Comparison of ENCODE assay signal across 8 mouse cellular contexts in the genomic region with DNA sequence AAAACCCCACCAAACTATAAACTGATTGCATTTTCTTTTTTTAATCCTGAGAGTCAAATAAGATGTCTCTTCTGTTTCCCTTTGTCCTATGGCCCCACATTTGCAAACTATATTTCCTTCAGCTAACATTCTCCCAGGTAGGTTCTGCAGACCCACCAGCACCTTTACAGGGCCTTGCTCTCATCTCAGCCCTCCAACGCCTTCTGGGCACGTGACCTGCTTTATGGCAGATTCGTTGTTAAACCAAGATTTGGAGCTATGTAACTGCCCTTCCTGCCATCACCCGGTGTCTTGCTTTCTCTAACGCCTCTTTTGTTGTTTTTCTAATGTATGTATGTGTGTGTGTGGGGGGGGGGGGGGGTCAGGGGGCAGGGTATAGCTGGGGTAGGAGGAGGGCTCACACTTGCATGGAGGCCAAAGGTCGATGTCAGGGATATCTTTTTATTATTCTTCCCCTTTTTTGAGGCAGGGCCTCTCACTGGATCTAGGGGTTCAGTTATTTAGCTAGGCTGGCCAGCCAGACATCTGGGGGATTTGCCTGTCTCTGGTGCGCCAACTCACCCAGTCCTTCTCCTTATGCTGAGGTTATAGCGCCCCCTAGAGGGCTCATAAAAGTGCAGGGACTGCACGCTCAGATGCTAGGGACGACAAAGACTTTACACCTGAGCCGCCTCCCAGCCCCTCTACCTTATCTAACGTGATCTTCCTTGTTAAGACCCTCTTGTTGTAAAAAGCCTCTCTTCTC. TPM values are rescaled to one million over a fixed set of nuclear protein-coding genes. Genes with fewer than 3 reads are reported as not detected.
DNase-seq lines count a peak whose midpoint lies in the region; ATAC-seq and TF ChIP-seq lines count a peak whose summit lies in the region.

No protein-coding gene starts in this region.

- 69% methylated on average over 12 of the region's 12 CpGs for WGBS in kidney, adult 2 months
- WGBS in heart, embryonic 15.5 days, result 52% methylated on average over 12 of the region's 12 CpGs
- 59% methylated on average over 12 of the region's 12 CpGs for WGBS in small intestine, adult 2 months

- H3K27ac ChIP-seq in kidney, adult 2 months (ENCODE audit: insufficient read depth, low read depth, low read length), result no peak overlapping the region
- H3K27ac ChIP-seq in cortical plate, adult 2 months (ENCODE audit: insufficient read depth, low read length), result no peak overlapping the region
- H3K27ac ChIP-seq in heart, embryonic 15.5 days, result no peak overlapping the region
- H3K27ac ChIP-seq in small intestine, adult 2 months (ENCODE audit: insufficient read depth, low read depth, low read length), result no peak overlapping the region

- peak overlapping the region; percentile 52 for H3K4me2 ChIP-seq in heart, embryonic 15.5 days

- H3K27me3 ChIP-seq in kidney, adult 2 months (replicated peaks; ENCODE audit: control insufficient read depth, insufficient read depth, low read length), result no peaks in the 10 kb centered on the region
- no peaks in the 10 kb centered on the region for H3K27me3 ChIP-seq in heart, embryonic 15.5 days
- no peaks in the 10 kb centered on the region for H3K27me3 ChIP-seq in small intestine, adult 2 months (ENCODE audit: control insufficient read depth, insufficient read depth, low read length)

- no peaks in the 10 kb centered on the region for H3K4me1 ChIP-seq in kidney, adult 2 months (ENCODE audit: control insufficient read depth, insufficient read depth, low read length)
- H3K4me1 ChIP-seq in cortical plate, adult 2 months (ENCODE audit: control insufficient read depth, insufficient read depth, low read length), result no peaks in the 10 kb centered on the region
- peaks cover 17% of the 10 kb centered on the region for H3K4me1 ChIP-seq in heart, embryonic 15.5 days (replicated peaks)
- H3K4me1 ChIP-seq in small intestine, adult 2 months (ENCODE audit: control insufficient read depth, insufficient read depth, insufficient read length, low read length), result 0 out of 2 replicates have a peak, but pooled peaks cover 2% of the 10 kb centered on the region

- H3K9me3 ChIP-seq in heart, embryonic 15.5 days (replicated peaks), result no peaks in the 10 kb centered on the region

- ATAC-seq in heart, embryonic 15.5 days (replicated peaks; ENCODE audit: insufficient number of reproducible peaks, insufficient read depth, low FRiP score, low read depth), result no peak
- ATAC-seq in megakaryocyte, adult 5-6 weeks (ENCODE audit: poor library complexity, severe bottlenecking), result peak; percentile 39

- H3K4me3 ChIP-seq in kidney, adult 2 months (ENCODE audit: insufficient read depth, low read depth, low read length), result no peak overlapping the region
- no peak overlapping the region for H3K4me3 ChIP-seq in cortical plate, adult 2 months (ENCODE audit: insufficient read depth, low read length)
- H3K4me3 ChIP-seq in heart, embryonic 15.5 days, result peak overlapping the region; percentile 13
- no peak overlapping the region for H3K4me3 ChIP-seq in small intestine, adult 2 months (ENCODE audit: low read depth, low read length)

- no peak for DNase-seq in kidney, adult 2 months
- DNase-seq in kidney, adult 9 months, result no peak
- DNase-seq in left cerebral cortex, postnatal 10 days (ENCODE audit: extremely low spot score in 1 of 2, low spot score in 2 of 2), result peak; percentile 44 to 66
- no peak for DNase-seq in adipocyte (ENCODE audit: low spot score)

- TF ChIP-seq CTCF in kidney, adult 2 months (conservative IDR thresholded peaks at IDR 0.05; ENCODE audit: insufficient read depth, insufficient read length, low read depth, low read length), result peak; percentile 55
- TF ChIP-seq CTCF in cortical plate, adult 2 months (IDR thresholded peaks at IDR 0.05; ENCODE audit: extremely low read depth, insufficient read depth, low read length), result peak; percentile 60
- TF ChIP-seq CTCF in small intestine, adult 2 months (IDR thresholded peaks at IDR 0.05; ENCODE audit: extremely low read depth, insufficient read length, insufficient replicate concordance, low read depth, low read length), result peak; percentile 56; the same call in 1 of the 2 replicates

- intact Hi-C loops in left cerebral cortex, postnatal 10 days (cut with DNase I), result no loop called here

- no peak for TF ChIP-seq POLR2A in kidney, adult 2 months (IDR thresholded peaks at IDR 0.05; ENCODE audit: low read depth, low read length)
- TF ChIP-seq POLR2A in cortical plate, adult 2 months (IDR thresholded peaks at IDR 0.05; ENCODE audit: extremely low read depth, insufficient read depth, low read length), result no peak
- TF ChIP-seq POLR2A in small intestine, adult 2 months (IDR thresholded peaks at IDR 0.05; ENCODE audit: low read depth, low read length), result no peak

- H3K9ac ChIP-seq in heart, embryonic 15.5 days, result no peak overlapping the region

- no peaks in the 10 kb centered on the region for H3K36me3 ChIP-seq in kidney, adult 2 months (ENCODE audit: control insufficient read depth, insufficient read depth, low read length)
- H3K36me3 ChIP-seq in heart, embryonic 15.5 days, result no peaks in the 10 kb centered on the region
- no peaks in the 10 kb centered on the region for H3K36me3 ChIP-seq in small intestine, adult 2 months (ENCODE audit: control insufficient read depth, insufficient read depth, low read length)

RNA-seq across cellular contexts. Expression of a gene that starts 28.3 kb away (rescaled TPM):
- polyA plus RNA-seq in kidney, adult 2 months (2012; rRNA removed), result 1.0 and 2.1 TPM in 2 replicates
- 1.9 and 2.1 TPM in 2 replicates for polyA plus RNA-seq in cortical plate, adult 2 months (2012; rRNA removed)
- polyA plus RNA-seq in heart, embryonic 15.5 days (2015; fragmentation: Nextera tagmentation; extraction: Ambion mirVana), result 0.24 and 0.53 TPM in 2 replicates
- total RNA-seq in left cerebral cortex, postnatal 10 days (2021), result 1 to 10 TPM; 3.6 to 3.9 TPM
- 223 and 239 TPM in 2 replicates for total RNA-seq in megakaryocyte, adult 5-6 weeks (2015)
- 49.9 and 60.6 TPM in 2 replicates for total RNA-seq in megakaryocyte, adult 5-6 weeks (2017)
- 0.28 and 0.76 TPM in 2 replicates for polyA plus RNA-seq in small intestine, adult 2 months (2012; rRNA removed)

Comparison
In these comparisons a context has a peak if more than half of its experiments do, and no peak if none do; other contexts are left out.
1. DNase-seq: peak in left cerebral cortex, postnatal 10 days (2 of 2); none in kidney, adult 2 months (single experiment), kidney, adult 9 months (single experiment) and adipocyte (single experiment).
2. Peak in every context shown above with its lines, with median percentiles within 50 percentile points of each other: CTCF ChIP-seq.